In the genomic region with DNA sequence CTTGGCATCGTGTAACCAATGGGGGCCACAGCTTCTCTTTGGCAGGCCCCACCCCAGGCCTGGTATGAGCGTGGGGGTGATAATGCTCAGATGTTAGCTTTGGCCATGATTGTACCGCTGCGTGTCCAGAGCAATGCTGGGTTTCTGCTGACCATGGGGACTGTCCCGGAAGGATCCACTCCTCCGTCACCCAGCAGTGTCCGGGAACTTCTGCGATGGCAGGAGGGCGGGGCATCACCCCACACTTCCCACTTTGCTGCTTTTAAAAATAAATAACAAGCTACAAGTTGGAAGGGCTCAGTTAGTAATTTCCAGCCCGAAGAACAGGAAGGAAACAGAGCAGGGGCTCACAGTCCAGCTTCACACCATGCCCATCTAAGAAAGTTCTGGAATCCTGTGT, we compare ENCODE assay signal across 19 mouse cellular contexts.
DNase-seq lines count a peak whose midpoint lies in the region; ATAC-seq and TF ChIP-seq lines count a peak whose summit lies in the region.
"Had no signal": no experiment of that assay in that cellular context is flagged by ENCODE, and none has a peak within 500 bp of the region (broad histone marks: within the 10 kb centered on the region; RNA-seq: fewer than 3 reads in every experiment).

No protein-coding gene starts in this region.

- 82% methylated on average over 10 of the region's 10 CpGs for WGBS in heart, embryonic 10.5 days
- 70% methylated on average over 10 of the region's 10 CpGs for WGBS in heart, embryonic 11.5 days (ENCODE audit: insufficient replicate concordance)
- WGBS in spleen, adult 2 months, result 62% methylated on average over 10 of the region's 10 CpGs
- 28% methylated on average over 10 of the region's 10 CpGs for WGBS in macrophage (ENCODE audit: missing documents)

- no peaks in the 10 kb centered on the region for H3K79me2 ChIP-seq in macrophage (ENCODE audit: inconsistent target)

- no peak overlapping the region for H3K4me3 ChIP-seq in heart, embryonic 10.5 days
- H3K4me3 ChIP-seq in heart, embryonic 11.5 days (ENCODE audit: low read depth, low read length), result no peak overlapping the region
- H3K4me3 ChIP-seq in spleen, adult 2 months (ENCODE audit: extremely low read depth, insufficient read depth, insufficient read length), result no peak overlapping the region
- H3K4me3 ChIP-seq in macrophage (ENCODE audit: inconsistent target), result no peak overlapping the region
- H3K4me3 ChIP-seq: forebrain, embryonic 12.5 days; hindbrain, embryonic 12.5 days; megakaryocyte, embryonic 14.5 days; midbrain, embryonic 15.5 days had no signal

- peak overlapping the region; percentile 42; the same call in 1 of the 2 replicates for H3K27ac ChIP-seq in heart, embryonic 10.5 days
- no peak overlapping the region for H3K27ac ChIP-seq in heart, embryonic 11.5 days (ENCODE audit: low read depth, low read length)
- H3K27ac ChIP-seq in spleen, adult 2 months (ENCODE audit: insufficient read depth, low read length), result peak overlapping the region; percentile 17; the same call in 1 of the 2 replicates
- H3K27ac ChIP-seq in macrophage, result peak overlapping the region; percentile 62
- H3K27ac ChIP-seq: forebrain, embryonic 12.5 days; hindbrain, embryonic 12.5 days; midbrain, embryonic 15.5 days had no signal

- no peak overlapping the region for H3K4me2 ChIP-seq in heart, embryonic 11.5 days
- H3K4me2 ChIP-seq: forebrain, embryonic 12.5 days; hindbrain, embryonic 12.5 days; midbrain, embryonic 15.5 days had no signal

- no peak for TF ChIP-seq CTCF in spleen, adult 2 months (IDR thresholded peaks at IDR 0.05; ENCODE audit: extremely low read depth, insufficient read depth, insufficient read length, insufficient replicate concordance)

- H3K36me3 ChIP-seq in heart, embryonic 10.5 days, result no peaks in the 10 kb centered on the region
- H3K36me3 ChIP-seq in heart, embryonic 11.5 days (ENCODE audit: control insufficient read depth, insufficient read depth, low read length), result no peaks in the 10 kb centered on the region
- H3K36me3 ChIP-seq in spleen, adult 2 months (ENCODE audit: control insufficient read depth, insufficient read depth, low read length), result no peaks in the 10 kb centered on the region
- no peaks in the 10 kb centered on the region for H3K36me3 ChIP-seq in macrophage (ENCODE audit: inconsistent target)
- H3K36me3 ChIP-seq: forebrain, embryonic 12.5 days; hindbrain, embryonic 12.5 days; midbrain, embryonic 15.5 days had no signal

- H3K9ac ChIP-seq in heart, embryonic 11.5 days (ENCODE audit: low read depth, low read length), result no peak overlapping the region
- H3K9ac ChIP-seq: forebrain, embryonic 12.5 days; hindbrain, embryonic 12.5 days; midbrain, embryonic 15.5 days had no signal

- no peak for TF ChIP-seq POLR2A in spleen, adult 2 months (IDR thresholded peaks at IDR 0.05; ENCODE audit: low read depth, low read length)

- peaks cover 21% of the 10 kb centered on the region; the same call in 1 of the 2 replicates for H3K27me3 ChIP-seq in heart, embryonic 10.5 days (ENCODE audit: insufficient read depth, poor library complexity, severe bottlenecking)
- H3K27me3 ChIP-seq in heart, embryonic 11.5 days (ENCODE audit: control insufficient read depth, insufficient read depth, low read length), result 0 out of 2 replicates have a peak, but pooled peaks cover 6% of the 10 kb centered on the region
- no peaks in the 10 kb centered on the region for H3K27me3 ChIP-seq in spleen, adult 2 months (ENCODE audit: control insufficient read depth, insufficient read depth, low read length)
- H3K27me3 ChIP-seq: forebrain, embryonic 12.5 days; midbrain, embryonic 15.5 days had no signal

- no peak for DNase-seq in heart, embryonic 10.5 days (ENCODE audit: low spot score)
- no peak for DNase-seq in spleen, adult 2 months (ENCODE audit: low read depth in 1 of 2, low spot score in 2 of 2)
- no peak for DNase-seq in spleen, postnatal 14 days (ENCODE audit: low spot score in 2 of 2)
- DNase-seq in urinary bladder, adult 18-20 months (ENCODE audit: low spot score in 2 of 2), result no peak
- DNase-seq: adrenal gland, postnatal 14 days; B cell, adult 2 months; cerebellum, adult 9-11 months; gastrocnemius, postnatal 25 days; kidney, adult 9 months; right cerebral cortex, postnatal 14 days; thymus, postnatal 25 days had no signal

- peaks cover 28% of the 10 kb centered on the region for H3K4me1 ChIP-seq in heart, embryonic 10.5 days
- H3K4me1 ChIP-seq in heart, embryonic 11.5 days (ENCODE audit: control insufficient read depth, insufficient read depth, low read length), result no peaks in the 10 kb centered on the region
- no peaks in the 10 kb centered on the region; the same call in 1 of the 2 replicates for H3K4me1 ChIP-seq in spleen, adult 2 months (ENCODE audit: control insufficient read depth, insufficient read depth, insufficient read length)
- H3K4me1 ChIP-seq: forebrain, embryonic 12.5 days; hindbrain, embryonic 12.5 days; midbrain, embryonic 15.5 days had no signal

- ATAC-seq in heart, embryonic 11.5 days (replicated peaks; ENCODE audit: insufficient number of reproducible peaks, low FRiP score, low TSS enrichment), result no peak
- no peak for ATAC-seq in erythroid progenitor cell, adult 5-6 weeks (replicated peaks; ENCODE audit: low FRiP score, poor library complexity, severe bottlenecking)
- ATAC-seq: inflammation-experienced regulatory T-cells, adult 6 months; midbrain, embryonic 15.5 days had no signal

- H3K9me3 ChIP-seq in heart, embryonic 10.5 days, result no peaks in the 10 kb centered on the region
- H3K9me3 ChIP-seq in heart, embryonic 11.5 days (replicated peaks; ENCODE audit: control insufficient read depth, low read length), result no peaks in the 10 kb centered on the region
- H3K9me3 ChIP-seq: forebrain, embryonic 12.5 days; hindbrain, embryonic 12.5 days; midbrain, embryonic 15.5 days had no signal
